ENCODE assay signal across 10 mouse cellular contexts in genomic region chr4:64076349-64077025, GRCm38 (mm10). TPM values are rescaled to one million over a fixed set of nuclear protein-coding genes. Genes with fewer than 3 reads are reported as not detected.
DNase-seq lines count a peak whose midpoint lies in the region; ATAC-seq and TF ChIP-seq lines count a peak whose summit lies in the region.
"Had no signal": no experiment of that assay in that cellular context is flagged by ENCODE, and none has a peak within 500 bp of the region (broad histone marks: within the 10 kb centered on the region; RNA-seq: fewer than 3 reads in every experiment).

No protein-coding gene starts in this region.

- H3K36me3 ChIP-seq in heart, adult 2 months (ENCODE audit: control insufficient read depth, insufficient read depth, low read length): no peaks in the 10 kb centered on the region
- no peaks in the 10 kb centered on the region for H3K36me3 ChIP-seq in heart, embryonic 11.5 days (ENCODE audit: control insufficient read depth, insufficient read depth, low read length)
- no peaks in the 10 kb centered on the region for H3K36me3 ChIP-seq in heart, embryonic 16.5 days (ENCODE audit: control insufficient read depth, insufficient read depth)
- H3K36me3 ChIP-seq: midbrain, embryonic 10.5 days had no signal

- H3K27me3 ChIP-seq in heart, adult 2 months (ENCODE audit: control insufficient read depth, insufficient read depth, low read length): no peaks in the 10 kb centered on the region
- H3K27me3 ChIP-seq in heart, embryonic 11.5 days (ENCODE audit: control insufficient read depth, insufficient read depth, low read length): no peaks in the 10 kb centered on the region
- no peaks in the 10 kb centered on the region for H3K27me3 ChIP-seq in heart, embryonic 16.5 days (ENCODE audit: control insufficient read depth, insufficient read depth, low read length)

- no peaks in the 10 kb centered on the region for H3K79me2 ChIP-seq in heart, adult 2 months (replicated peaks; ENCODE audit: control insufficient read depth, insufficient read depth, low read length)

- intact Hi-C loops in heart, adult 2 months (cut with DNase I): no loop called here

- H3K27ac ChIP-seq in heart, adult 2 months: peak overlapping the region; percentile 24
- H3K27ac ChIP-seq in heart, embryonic 11.5 days (ENCODE audit: low read depth, low read length): no peak overlapping the region
- 0 out of 2 replicates have a peak overlapping the region, but pooled peaks have one; percentile 5 for H3K27ac ChIP-seq in heart, embryonic 16.5 days (ENCODE audit: low read length)
- H3K27ac ChIP-seq: midbrain, embryonic 10.5 days had no signal

- no peak overlapping the region for H3K4me2 ChIP-seq in heart, embryonic 11.5 days
- H3K4me2 ChIP-seq in heart, embryonic 16.5 days (ENCODE audit: low read depth, low read length): no peak overlapping the region

- no peak for TF ChIP-seq EP300 in heart, adult 2 months (IDR thresholded peaks at IDR 0.05; ENCODE audit: insufficient read depth, low read depth, low read length)

- no peak overlapping the region for H3K4me3 ChIP-seq in heart, adult 2 months
- no peak overlapping the region for H3K4me3 ChIP-seq in heart, embryonic 11.5 days (ENCODE audit: low read depth, low read length)
- H3K4me3 ChIP-seq in heart, embryonic 16.5 days (ENCODE audit: low read length): no peak overlapping the region
- H3K4me3 ChIP-seq: midbrain, embryonic 10.5 days had no signal

- no peaks in the 10 kb centered on the region for H3K9me3 ChIP-seq in heart, embryonic 11.5 days (replicated peaks; ENCODE audit: control insufficient read depth, low read length)
- no peaks in the 10 kb centered on the region for H3K9me3 ChIP-seq in heart, embryonic 16.5 days (replicated peaks; ENCODE audit: control insufficient read depth, low read length)
- H3K9me3 ChIP-seq: midbrain, embryonic 10.5 days had no signal

- ATAC-seq in heart, embryonic 11.5 days (replicated peaks; ENCODE audit: insufficient number of reproducible peaks, low FRiP score, low TSS enrichment): no peak
- ATAC-seq in heart, embryonic 16.5 days (replicated peaks; ENCODE audit: extremely low read depth, insufficient read depth, low FRiP score): no peak; the same call in 1 of the 2 replicates

- TF ChIP-seq POLR2A in heart, adult 2 months (IDR thresholded peaks at IDR 0.05; ENCODE audit: insufficient read depth, low read depth, low read length): no peak

- WGBS in heart, adult 2 months: 51% methylated on average over 6 of the region's 6 CpGs
- 65% methylated on average over 6 of the region's 6 CpGs for WGBS in heart, embryonic 11.5 days (ENCODE audit: insufficient replicate concordance)
- 59% methylated on average over 6 of the region's 6 CpGs for WGBS in heart, embryonic 16.5 days

- peaks cover 4% of the 10 kb centered on the region; the same call in 1 of the 2 replicates for H3K4me1 ChIP-seq in heart, adult 2 months (ENCODE audit: control insufficient read depth, insufficient read depth, low read length)
- H3K4me1 ChIP-seq in heart, embryonic 11.5 days (ENCODE audit: control insufficient read depth, insufficient read depth, low read length): no peaks in the 10 kb centered on the region
- H3K4me1 ChIP-seq in heart, embryonic 16.5 days (ENCODE audit: control insufficient read depth, insufficient read depth, low read length): no peaks in the 10 kb centered on the region
- H3K4me1 ChIP-seq: midbrain, embryonic 10.5 days had no signal

- no peak for TF ChIP-seq CTCF in heart, adult 2 months (IDR thresholded peaks at IDR 0.05)

- H3K9ac ChIP-seq in heart, adult 2 months (ENCODE audit: low read depth, low read length): no peak overlapping the region
- no peak overlapping the region for H3K9ac ChIP-seq in heart, embryonic 11.5 days (ENCODE audit: low read depth, low read length)
- no peak overlapping the region for H3K9ac ChIP-seq in heart, embryonic 16.5 days (ENCODE audit: low read length)

- DNase-seq in heart, adult 2 months: peak; percentile 29 to 56
- peak; percentile 8 to 22 for DNase-seq in urinary bladder, postnatal 36 days (ENCODE audit: low spot score in 2 of 2)
- DNase-seq in urinary bladder, postnatal 10 days (ENCODE audit: low spot score): no peak
- no peak for DNase-seq in frontal cortex, postnatal 36 days (ENCODE audit: low spot score in 2 of 2)
- no peak for DNase-seq in c-Kit-positive CD71-positive TER-119-positive erythroid progenitor cells, embryonic 14.5 days (ENCODE audit: low spot score)
- no peak for DNase-seq in cerebellum, postnatal 4 days (ENCODE audit: low spot score in 2 of 2)
- DNase-seq: kidney, adult 2 months had no signal

RNA-seq across cellular contexts. Expression of gene Tnc, which starts 29.7 kb away (rescaled TPM):
- total RNA-seq in heart, adult 2 months (2021): under 1 TPM; 0.16 to 0.41 TPM
- 0.79 and 1.00 TPM in 2 replicates for polyA plus RNA-seq in heart, adult 2 months (2012; rRNA removed)
- 24.6 and 28.9 TPM in 2 replicates for polyA plus RNA-seq in heart, embryonic 11.5 days (2014; fragmentation: Nextera tagmentation; extraction: Ambion mirVana)
- polyA plus RNA-seq in heart, embryonic 16.5 days (2015; fragmentation: Nextera tagmentation; extraction: Ambion mirVana): 26.4 and 31.3 TPM in 2 replicates

Comparison
In these comparisons a context has a peak if more than half of its experiments do, and no peak if none do; other contexts are left out.
1. DNase-seq: peak in heart, adult 2 months (2 of 2) and urinary bladder, postnatal 36 days (2 of 2); none in urinary bladder, postnatal 10 days (single experiment), frontal cortex, postnatal 36 days (0 of 2), c-Kit-positive CD71-positive TER-119-positive erythroid progenitor cells, embryonic 14.5 days (single experiment) and cerebellum, postnatal 4 days (0 of 2).
2. RNA of gene Tnc, which starts 29.7 kb away (polyA plus RNA-seq): 26.4 to 31.3 TPM in heart, embryonic 16.5 days and 24.6 to 28.9 TPM in heart, embryonic 11.5 days; 0.79 to 1.00 TPM in heart, adult 2 months; every median in the first group is over 10 times any median in the second.